Mouse (Mus musculus): ENCODE data around the gene Reep3.

Reep3 gene

DNA sequence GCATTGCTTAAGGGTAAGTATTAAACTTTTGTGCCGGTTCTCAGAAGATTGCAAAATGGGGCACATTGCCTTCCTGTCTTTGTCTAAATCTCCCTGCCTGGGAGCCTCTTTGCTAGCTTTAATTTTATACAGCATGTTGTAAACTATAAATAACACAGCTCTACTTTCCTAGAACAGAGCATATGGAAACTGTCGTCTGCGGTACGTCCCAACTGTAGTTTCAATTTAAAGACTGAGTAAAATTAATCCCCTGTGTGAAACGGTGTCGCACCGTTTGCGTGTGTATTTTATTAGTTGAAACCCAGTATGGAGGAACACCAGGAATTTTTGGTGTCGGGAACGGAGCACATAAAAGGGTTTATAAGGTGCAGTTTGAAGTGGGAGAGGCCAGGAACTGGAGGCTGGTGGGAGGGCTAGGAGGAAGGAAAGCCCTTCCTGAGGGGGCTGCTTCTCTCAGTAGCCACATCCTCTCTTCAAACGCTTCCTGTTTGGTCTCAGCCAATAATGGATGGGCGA lies 92.2 kb downstream of the Reep3 start:
- peak; percentile 93 for DNase-seq

DNA sequence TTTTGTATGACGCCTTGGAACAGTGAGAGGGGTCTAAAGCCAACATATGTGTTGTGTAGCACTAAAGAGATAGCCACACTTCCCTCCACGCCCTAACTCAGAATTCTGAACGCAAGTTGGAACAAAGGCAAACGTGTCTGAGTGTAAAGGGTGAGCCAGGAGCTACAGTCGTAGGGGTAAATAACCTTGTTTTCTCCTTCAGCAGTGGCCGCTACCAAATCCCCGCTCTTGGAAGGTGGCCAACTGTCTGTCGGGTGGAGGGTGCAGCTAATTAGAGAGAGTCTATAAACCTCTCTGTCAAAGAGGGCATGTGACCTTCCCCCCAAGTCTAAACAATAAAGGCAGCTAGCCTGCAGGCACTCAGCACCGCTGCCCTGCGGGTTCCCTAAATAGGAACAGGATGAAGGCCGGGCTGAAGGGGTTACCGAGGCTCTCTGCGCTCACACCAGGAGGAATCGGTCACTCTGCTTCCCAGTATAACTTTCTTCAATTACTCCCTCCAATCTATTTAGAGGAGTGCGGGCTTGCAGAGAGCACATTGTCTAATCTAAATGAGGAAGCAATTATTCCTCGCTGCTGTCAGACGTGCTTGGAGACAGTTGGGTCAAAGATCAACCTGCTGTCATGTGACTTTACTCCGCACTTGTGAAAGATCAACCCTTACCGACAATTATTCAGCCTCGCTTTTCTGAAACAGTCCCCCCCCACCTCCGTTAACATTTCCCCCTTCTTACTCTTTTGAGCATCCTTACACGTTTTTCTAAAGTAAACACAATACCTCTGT lies 92.8 kb downstream of the Reep3 start:
- DNase-seq: peak; percentile 97

DNA sequence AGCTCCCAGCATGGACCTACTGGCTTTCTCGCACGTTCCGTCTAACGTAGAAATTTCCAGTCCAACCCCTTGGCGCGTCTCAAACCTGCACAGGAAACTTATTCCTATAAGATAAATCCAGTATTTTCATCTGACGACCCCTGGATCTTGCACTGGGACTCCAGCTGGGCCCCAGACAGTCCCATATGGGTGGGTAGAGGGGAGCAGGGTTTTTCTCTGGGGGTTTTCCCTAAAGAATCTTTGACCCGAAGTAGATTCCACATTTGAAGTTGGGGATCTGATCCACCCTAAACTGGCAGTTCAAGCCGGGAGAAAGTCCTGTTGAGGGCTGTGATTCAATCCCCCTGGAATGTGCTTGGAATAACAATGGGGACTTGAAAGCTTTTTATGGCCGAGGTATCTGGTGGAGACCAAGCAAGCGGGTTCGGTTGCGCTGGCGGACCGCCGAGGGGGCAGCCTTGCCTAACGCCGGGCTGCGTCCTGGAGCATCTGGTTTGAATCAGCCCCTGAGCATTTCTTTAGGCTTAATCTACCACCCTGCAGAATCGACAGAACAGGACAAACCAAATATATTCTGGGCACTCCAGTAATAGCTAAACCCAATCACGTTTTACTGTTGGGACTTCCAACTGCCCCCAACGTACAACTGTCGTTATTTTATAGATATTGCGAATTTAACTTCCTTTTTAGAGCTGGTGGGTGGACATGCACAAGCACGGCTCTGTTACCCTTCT lies 93.6 kb downstream of the Reep3 start:
- DNase-seq: peak; percentile 96

- DNase-seq: peak; percentile 99
Measured at GRCm38 (mm10) chr10:67002207-67003008, 94.3 kb downstream of the Reep3 start.

- DNase-seq: peak; percentile 81
Measured at GRCm38 (mm10) chr10:67000958-67001615, 95.7 kb downstream of the Reep3 start.

GRCm38 (mm10) chr10:67000136-67000535 lies 96.6 kb downstream of the Reep3 start:
- DNase-seq: peak; percentile 72

GRCm38 (mm10) chr10:66998770-66999169 lies 98.0 kb downstream of the Reep3 start:
- DNase-seq: peak; percentile 87

- peak; percentile 52 for DNase-seq
Measured at GRCm38 (mm10) chr10:66995181-66995580, 101.6 kb downstream of the Reep3 start.

- DNase-seq: peak; percentile 91
Measured at GRCm38 (mm10) chr10:66994469-66994868, 102.3 kb downstream of the Reep3 start.

- DNase-seq: no peak
Measured at GRCm38 (mm10) chr10:66992591-66992990, 104.2 kb downstream of the Reep3 start.

DNA sequence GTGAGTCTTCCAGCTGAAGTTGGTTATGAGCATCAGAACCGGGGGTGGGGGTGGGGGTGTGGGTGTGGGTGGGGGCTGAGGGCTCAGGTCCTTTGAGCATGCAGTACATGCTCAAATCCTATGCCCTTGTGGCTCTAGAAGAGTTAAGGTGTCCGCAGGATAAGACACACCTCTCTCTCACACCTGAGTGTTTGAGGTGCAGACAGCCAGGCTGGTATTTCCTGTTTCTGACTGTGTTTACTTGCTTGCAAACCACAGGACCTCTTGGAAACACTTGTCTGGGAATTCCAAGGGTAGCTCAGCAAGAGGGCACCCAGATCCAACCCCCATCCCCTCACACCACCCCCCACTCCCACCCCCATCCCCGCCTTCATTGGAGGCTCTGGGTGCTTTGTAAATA lies 106.2 kb downstream of the Reep3 start:
- no peak for DNase-seq

DNA sequence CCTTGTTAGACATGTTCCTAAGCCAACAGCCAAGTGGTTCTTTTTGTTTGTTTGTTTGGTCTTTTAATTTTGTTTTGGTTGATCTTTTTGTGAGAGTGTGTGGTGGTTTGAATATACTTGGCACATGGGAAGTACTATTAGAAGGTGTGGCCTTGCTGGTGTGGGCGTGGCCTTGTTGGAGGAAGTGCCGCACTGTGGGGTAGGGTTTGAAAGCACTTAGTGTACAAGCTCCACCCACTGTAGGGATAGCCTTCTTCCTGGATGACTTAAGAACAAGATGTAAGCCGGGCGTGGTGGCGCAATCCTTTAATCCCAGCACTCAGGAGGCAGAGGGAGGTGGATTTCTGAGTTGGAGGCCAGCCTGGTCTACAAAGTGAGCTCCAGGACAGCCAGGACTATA lies 113.7 kb downstream of the Reep3 start:
- peak; percentile 71 for DNase-seq

DNA sequence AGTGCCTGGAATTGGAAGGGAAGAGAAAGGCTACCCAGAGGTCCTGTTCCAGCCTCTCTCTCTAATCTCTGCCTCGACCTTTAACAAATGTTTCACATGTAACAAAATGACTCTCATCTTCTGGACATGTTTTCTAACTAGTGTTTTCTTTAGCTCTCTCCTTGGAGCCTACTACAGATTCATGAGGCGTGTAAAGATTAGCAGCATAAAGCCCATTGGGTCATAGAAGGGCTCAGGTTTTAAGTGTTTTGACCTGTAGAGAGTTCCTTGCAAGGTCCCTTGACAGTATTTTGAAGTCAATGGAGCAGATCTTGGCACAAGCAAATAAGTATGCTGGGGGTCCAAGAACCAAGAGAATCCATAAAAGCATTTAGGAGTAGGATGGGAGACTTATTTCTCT lies 118.5 kb downstream of the Reep3 start:
- DNase-seq: no peak

DNA sequence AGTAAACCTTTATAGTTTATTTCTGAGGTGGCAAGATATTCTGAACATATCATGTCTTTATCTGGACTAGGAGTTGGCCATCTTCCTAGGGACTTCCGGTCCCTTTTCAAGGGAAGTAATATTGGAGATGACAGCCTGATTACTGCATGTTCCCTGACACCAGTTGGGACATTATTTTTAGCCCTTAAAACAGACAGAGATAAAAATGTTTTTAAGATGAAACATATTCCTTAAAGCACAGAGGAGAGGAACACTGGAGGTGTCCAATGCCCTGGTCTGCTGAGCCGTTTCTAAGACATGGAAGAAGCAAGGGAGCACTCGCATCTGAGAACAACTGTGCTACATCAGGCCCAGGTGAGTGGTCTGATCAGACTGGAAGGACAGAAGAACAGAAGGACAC lies 119.7 kb downstream of the Reep3 start:
- peak; percentile 54 for DNase-seq

GRCm38 (mm10) chr10:66975451-66975850 lies 121.3 kb downstream of the Reep3 start:
- peak; percentile 79 for DNase-seq

- DNase-seq: peak; percentile 50
Measured at GRCm38 (mm10) chr10:66974417-66974816, 122.3 kb downstream of the Reep3 start.

DNA sequence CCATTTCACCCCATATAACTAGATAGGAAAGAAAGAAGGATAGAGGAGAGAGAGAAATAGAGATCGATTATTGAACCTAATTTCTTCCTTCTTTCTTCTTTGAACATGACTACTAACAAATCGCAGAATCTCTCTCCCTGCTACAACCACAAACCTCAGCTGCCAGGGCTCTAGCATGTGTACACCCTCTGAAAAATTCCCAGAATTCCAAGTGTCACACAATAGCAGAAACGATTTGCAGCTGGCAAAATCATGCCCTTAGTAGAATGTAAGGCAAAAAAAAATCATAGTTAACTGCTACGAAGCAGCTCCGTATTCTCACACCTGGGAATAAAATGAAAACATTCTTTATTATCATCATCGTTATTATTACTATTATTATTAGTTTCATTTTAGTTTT lies 122.9 kb downstream of the Reep3 start:
- peak; percentile 39 for DNase-seq

DNA sequence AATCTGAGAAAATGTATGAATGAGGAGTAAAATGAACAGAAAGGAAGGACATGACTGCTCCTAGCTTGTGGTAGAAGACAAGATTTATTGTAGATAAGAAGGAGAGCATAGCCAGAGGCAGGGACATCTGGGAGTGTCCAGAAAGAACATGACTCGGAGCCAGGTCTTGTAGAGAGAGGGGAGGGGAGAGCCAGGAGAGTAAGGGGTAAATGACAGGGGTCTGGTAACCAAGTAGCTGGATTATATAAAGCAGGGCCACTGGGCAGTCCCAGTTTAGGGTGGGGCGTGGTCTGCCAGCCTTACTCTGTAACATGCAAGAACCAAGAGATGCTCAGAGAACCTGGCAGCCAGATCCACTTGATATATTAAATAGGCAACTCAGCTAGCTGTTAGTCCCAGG lies 123.5 kb downstream of the Reep3 start:
- peak; percentile 53 for DNase-seq

DNA sequence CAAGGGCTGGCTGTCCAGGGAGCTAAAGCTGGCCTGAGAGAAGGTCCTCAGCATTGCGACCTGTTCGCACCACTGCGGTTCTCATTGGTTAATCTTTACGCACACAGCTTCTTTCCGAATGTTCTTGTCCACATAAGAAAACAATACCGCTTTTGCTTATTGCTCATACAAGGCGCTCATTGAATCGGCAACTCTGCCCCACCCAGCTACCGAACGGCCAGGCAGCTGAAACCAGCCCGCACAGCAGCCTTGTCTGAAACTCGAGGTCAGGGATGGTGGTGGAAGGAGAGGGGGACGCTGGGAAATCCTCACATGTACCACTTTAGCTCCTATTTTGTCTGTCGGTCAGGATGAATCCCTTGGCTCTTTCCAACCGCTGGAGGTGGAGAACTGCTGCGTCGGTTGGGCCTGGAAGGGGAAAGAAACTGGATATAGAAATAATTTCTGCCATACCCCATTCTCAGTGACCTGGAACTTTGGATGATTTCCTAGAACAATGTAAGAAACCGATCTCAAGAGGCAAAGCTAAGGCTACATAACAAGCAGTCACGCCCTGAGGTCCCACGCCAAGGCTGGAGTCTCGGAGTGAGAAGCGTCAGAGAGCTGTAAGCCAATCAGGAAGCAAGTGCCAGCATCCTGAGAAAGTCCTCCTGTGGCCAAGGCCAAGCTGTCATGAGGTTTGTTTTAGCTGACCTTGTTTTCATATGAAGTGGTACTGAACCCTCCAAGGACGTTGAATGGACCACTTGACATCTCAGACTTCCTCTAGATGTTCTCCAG lies 126.2 kb downstream of the Reep3 start:
- DNase-seq: peak; percentile 90

DNA sequence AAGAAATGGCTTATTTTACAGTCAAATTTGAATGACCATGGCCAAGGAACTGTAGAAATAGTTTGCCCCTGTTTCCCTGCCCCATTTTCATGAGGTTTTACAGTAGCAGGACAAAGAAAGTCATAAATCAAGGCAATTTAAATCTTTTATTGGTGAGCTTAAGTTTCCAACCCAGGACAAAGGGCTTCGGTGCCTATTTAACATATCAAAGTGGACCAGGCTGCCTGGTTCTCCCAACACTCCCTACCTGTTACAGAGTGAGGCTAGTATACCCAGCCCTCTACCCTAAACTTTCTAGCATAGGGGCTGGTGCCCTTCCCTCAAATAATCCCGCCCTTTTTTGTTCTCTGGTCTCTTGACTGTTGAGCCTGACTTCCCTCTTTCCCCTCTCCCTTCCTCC lies 127.2 kb downstream of the Reep3 start:
- no peak for DNase-seq

GRCm38 (mm10) chr10:66969081-66969480 lies 127.7 kb downstream of the Reep3 start:
- DNase-seq: peak; percentile 74

GRCm38 (mm10) chr10:66968541-66968940 lies 128.2 kb downstream of the Reep3 start:
- peak; percentile 80 for DNase-seq

All from heart, adult 11 months (tissue).